Mouse (Mus musculus) spleen, adult 2 months (tissue): ENCODE data around the gene Prss27. TPM values are rescaled to one million over a fixed set of nuclear protein-coding genes. Genes with fewer than 3 reads are reported as not detected.
A peak's percentile ranks its signal among the peaks of the same experiment; 100 is the strongest.

Experiments
- DNase-seq, 2 experiments: peaks; one replicate each; pipeline versions ENCODE4 v3.0.0 to v3.0.0-alpha.2; 2012 to 2021; ENCODE audit warnings: low spot score in 2 of 2, low read depth in 1 of 2
- H3K27ac ChIP-seq: fragments of 200-500 bp; 2 replicates; pipeline ENCODE4 v1.5.1; 2012; ENCODE audit warnings: low read length, inconsistent platforms; ENCODE audit not compliant: insufficient read depth
- H3K27me3 ChIP-seq: fragments of 200-500 bp; 2 replicates; pipeline ENCODE4 v1.6.1; 2012; ENCODE audit warnings: mild to moderate bottlenecking, moderate library complexity, low read length, inconsistent platforms; ENCODE audit not compliant: control insufficient read depth, insufficient read depth
- H3K36me3 ChIP-seq: fragments of 200-500 bp; 2 replicates; pipeline ENCODE4 v1.6.1; 2012; ENCODE audit warnings: mild to moderate bottlenecking, low read length, inconsistent platforms; ENCODE audit not compliant: control insufficient read depth, insufficient read depth
- H3K4me1 ChIP-seq: fragments of 200-500 bp; 2 replicates; pipeline ENCODE4 v1.6.1; 2011; ENCODE audit warnings: inconsistent platforms; ENCODE audit not compliant: control insufficient read depth, insufficient read depth, insufficient read length
- H3K4me3 ChIP-seq: fragments of 200-500 bp; 2 replicates; pipeline ENCODE4 v1.5.1; 2011; ENCODE audit warnings: mild to moderate bottlenecking, inconsistent platforms; ENCODE audit not compliant: insufficient read depth, insufficient read length; ENCODE audit errors: extremely low read depth
- CTCF ChIP-seq: fragments of 200-500 bp; IDR thresholded peaks from 2 replicates; pipeline ENCODE4 v1.5.1; 2011; ENCODE audit warnings: mild to moderate bottlenecking, inconsistent platforms; ENCODE audit not compliant: insufficient read depth, insufficient read length, insufficient replicate concordance; ENCODE audit errors: extremely low read depth
- POLR2A ChIP-seq: fragments of 200-500 bp; IDR thresholded peaks from 2 replicates; pipeline ENCODE4 v1.6.1; 2011; ENCODE audit warnings: low read depth, low read length, inconsistent platforms
- WGBS: fragments of 180-500 bp; shearing (Covaris S2); methylation state at CpG from one replicate; pipeline ENCODE4 v1.1.7; 2018; 5-methylcytosine and 5-hydroxymethylcytosine counted together
- polyA plus RNA-seq: library from polyadenylated mRNA; depleted of rRNA; stranded (reverse); fragments of >200 nt; gene quantifications from 2 replicates; pipeline ENCODE4 v1.2.3, GENCODE M21; 2012; rRNA removed

Prss27 gene
- polyA plus RNA-seq = 0.07 TPM in 1 of 2 replicates, not detected in the other

DNA sequence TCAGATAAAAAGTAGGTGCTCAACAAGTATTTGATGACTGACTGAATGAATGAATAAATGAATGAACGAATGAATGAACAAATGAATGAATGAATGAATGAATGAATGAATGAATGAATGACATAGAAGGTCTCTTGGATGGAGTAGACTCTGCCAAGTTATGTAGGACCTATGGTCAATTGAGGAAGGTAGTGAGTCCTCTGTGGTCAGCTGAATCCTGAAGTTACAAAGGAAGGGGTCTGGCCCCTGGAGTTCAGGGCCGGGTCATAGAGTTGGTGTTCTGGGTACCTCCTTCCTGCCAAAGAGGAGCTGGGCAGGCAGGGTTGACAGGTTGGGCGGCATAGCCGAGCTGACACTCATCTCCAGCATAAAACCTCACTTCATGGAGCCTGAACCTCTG is at the start of gene Prss27:
Prss27 (plus strand) TSS at position 301 of the 400 bp plus-strand sequence.
- no peaks in the 10 kb centered on the region for H3K4me1 ChIP-seq
- TF ChIP-seq CTCF = no peak
- no peak for TF ChIP-seq POLR2A
- H3K4me3 ChIP-seq = no peak within 1 kb of the TSS
- no peak for DNase-seq
- WGBS = 58% methylated on average over 4 of the region's 4 CpGs
- no peak within 1 kb of the TSS for H3K27ac ChIP-seq
- H3K27me3 ChIP-seq = no peaks in the 10 kb centered on the region
- no peaks in the 10 kb centered on the region for H3K36me3 ChIP-seq

DNA sequence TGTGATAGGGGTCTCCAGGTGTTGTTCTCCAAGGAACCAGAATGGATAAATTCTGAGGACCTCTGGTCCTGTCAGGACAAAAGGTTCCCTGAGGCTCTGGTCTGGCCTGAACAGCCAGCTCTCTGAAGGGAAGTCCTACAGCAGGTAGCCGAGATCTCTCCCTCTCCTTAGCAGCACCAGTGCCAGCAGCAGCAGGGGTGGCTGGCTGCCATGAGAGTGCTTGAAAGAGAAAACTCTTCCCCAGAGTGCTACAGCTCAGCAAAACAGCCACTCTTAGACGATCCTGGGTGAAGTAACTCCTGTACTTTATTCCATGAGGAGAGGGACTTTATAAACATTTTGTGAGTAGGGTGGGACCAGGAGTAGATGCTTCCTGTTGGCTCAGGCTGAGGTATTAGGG is 48.1 kb upstream of the Prss27 start:
- 0 out of 2 replicates have a peak, but pooled peaks cover 3% of the 10 kb centered on the region for H3K4me1 ChIP-seq
- no peak for DNase-seq
- no peak overlapping the region for H3K4me3 ChIP-seq
- H3K27me3 ChIP-seq = no peaks in the 10 kb centered on the region
- no peaks in the 10 kb centered on the region for H3K36me3 ChIP-seq
- TF ChIP-seq CTCF (no peak), POLR2A (no peak)
- 44% methylated on average over 2 of the region's 2 CpGs for WGBS
- H3K27ac ChIP-seq = no peak overlapping the region

DNA sequence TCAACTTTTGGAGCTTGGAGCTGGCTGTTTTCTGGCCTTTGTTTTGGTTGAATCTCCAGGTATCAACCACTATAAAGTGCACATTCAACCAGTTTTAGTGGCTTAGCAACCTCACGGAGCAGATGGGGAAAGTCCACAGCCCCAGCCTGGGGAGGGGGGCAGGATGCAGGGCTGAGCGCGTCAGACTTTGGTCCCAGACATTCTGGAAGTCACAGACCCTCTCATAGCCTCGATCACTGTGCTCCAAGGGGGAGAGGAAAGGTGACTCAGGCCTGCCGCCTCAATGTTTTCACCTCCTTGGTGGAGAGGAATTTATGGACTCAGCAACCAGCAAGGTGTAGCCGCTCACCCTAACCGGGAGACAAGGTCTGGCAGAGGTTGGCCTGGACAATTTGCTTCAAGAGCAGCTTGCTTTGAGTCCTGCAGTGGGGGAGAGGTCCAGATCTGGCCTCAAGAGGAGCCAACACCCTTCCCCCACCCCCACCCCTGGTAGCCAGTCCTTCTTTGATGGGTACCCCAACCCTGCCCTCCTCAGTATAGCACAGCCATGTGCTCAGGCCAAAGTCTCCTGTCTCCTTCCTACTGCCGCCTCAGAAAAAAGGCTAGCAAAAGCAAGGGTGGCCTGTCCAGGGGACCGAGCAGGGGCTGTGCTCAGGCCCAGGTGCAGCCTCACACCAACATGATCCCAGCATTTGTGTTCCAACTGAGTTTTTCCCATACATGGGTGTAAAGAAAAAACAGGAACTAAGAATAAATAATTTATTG is 45.0 kb upstream of the Prss27 start:
- Histone ChIP-seq H3K27me3 (no peaks in the 10 kb centered on the region), H3K36me3 (no peaks in the 10 kb centered on the region), H3K4me3 (no peak overlapping the region), H3K27ac (no peak overlapping the region), H3K4me1 (0 out of 2 replicates have a peak, but pooled peaks cover 3% of the 10 kb centered on the region)
- 78% methylated on average over 9 of the region's 9 CpGs for WGBS
- TF ChIP-seq CTCF (no peak), POLR2A (no peak)
- DNase-seq = no peak

DNA sequence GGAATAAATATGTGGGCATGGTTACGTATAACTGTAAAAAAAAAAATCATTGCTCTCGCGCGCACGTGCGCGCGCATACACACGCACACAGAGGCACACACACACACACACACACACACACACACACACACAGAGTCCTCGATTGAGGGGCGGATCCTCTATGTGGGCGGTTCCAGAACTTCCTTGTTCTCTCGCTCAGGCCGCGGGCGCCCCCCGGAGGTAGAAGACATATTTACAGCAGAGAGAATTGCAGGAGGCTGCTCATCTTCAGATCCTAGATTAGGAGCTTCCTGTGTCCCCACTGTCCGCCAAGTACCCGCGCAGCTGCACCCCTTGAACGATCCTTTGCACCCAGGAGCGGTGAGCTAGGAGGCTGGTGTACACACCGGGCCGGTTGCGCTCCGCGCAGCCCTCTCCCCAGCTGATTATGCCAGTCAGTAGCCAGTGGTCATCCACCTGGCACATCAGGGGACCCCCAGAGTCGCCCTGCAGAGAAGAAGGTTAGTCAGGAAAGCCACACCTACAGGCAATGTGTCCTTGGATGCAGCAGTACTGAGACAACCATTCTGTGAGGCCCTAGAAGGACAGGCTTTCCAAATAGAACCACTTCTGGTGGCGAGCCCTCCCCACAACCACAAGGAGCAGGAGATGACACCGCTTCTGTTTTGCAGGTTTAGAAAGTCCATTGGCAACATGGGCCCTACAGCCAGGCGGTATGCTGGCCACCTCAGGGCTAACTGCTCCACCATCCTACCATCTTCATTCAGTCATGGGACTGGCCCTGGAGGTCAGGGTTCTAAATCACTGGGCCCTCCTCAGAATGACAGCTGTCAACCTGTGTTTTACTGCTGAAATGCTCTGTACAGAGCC is 44.1 kb upstream of the Prss27 start:
- H3K36me3 ChIP-seq = no peaks in the 10 kb centered on the region
- TF ChIP-seq CTCF (peak; percentile 53; the same call in 1 of the 2 replicates), POLR2A (no peak)
- H3K4me3 ChIP-seq = no peak overlapping the region
- peak; percentile 57 to 78 for DNase-seq
- 0 out of 2 replicates have a peak, but pooled peaks cover 3% of the 10 kb centered on the region for H3K4me1 ChIP-seq
- no peak overlapping the region for H3K27ac ChIP-seq
- no peaks in the 10 kb centered on the region for H3K27me3 ChIP-seq
- 13% methylated on average over 31 of the region's 31 CpGs for WGBS

DNA sequence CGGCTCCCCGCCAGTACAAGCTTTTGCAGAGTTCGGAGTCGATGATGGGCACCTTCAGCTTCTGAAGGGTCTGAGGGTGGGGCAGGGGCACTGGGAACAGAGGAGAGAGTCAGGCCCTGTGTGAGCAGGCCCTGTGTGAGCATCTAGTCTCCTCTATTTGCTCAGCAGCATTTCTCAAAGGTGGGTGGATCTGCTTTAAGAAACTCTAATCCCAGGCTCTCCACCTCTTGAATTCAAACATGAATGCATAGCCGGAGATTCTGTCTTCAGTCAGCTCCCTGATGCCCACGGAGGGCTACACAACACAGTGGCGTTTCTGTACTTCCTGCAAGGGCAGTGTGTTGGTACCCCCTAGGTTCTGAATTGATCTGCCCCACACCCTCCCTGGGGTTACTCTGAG is 43.3 kb upstream of the Prss27 start:
- H3K4me1 ChIP-seq = 0 out of 2 replicates have a peak, but pooled peaks cover 3% of the 10 kb centered on the region
- TF ChIP-seq POLR2A (no peak), CTCF (no peak)
- H3K27ac ChIP-seq = no peak overlapping the region
- no peak for DNase-seq
- WGBS = 85% methylated on average over 7 of the region's 7 CpGs
- H3K36me3 ChIP-seq = no peaks in the 10 kb centered on the region
- no peak overlapping the region for H3K4me3 ChIP-seq
- no peaks in the 10 kb centered on the region for H3K27me3 ChIP-seq

DNA sequence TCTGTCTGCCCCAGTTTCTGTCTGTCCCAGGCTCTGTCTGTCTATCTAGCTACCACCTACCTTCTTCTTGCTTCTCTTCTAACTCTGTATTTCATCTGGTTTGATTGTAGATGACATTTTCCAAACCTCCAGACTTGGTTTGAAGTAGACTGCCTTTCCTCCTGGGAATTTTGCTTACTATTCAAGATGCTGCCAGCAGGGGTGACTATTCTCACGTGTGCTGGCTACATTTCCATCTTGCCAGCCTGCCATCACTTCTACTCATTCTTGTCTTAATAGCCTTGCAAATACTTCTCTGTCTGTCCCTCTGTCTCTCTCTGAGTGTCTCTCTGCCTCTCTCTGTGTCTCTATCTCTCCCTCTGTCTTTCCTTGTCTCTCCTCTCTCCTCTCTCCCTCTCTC is 42.5 kb upstream of the Prss27 start:
- 0 out of 2 replicates have a peak, but pooled peaks cover 3% of the 10 kb centered on the region for H3K4me1 ChIP-seq
- no peaks in the 10 kb centered on the region for H3K27me3 ChIP-seq
- H3K27ac ChIP-seq = no peak overlapping the region
- H3K4me3 ChIP-seq = no peak overlapping the region
- no peak for TF ChIP-seq CTCF
- H3K36me3 ChIP-seq = no peaks in the 10 kb centered on the region
- 40% methylated on average over 1 of the region's 1 CpGs for WGBS
- DNase-seq = no peak
